Mouse (Mus musculus) cerebellum, postnatal 25 days (tissue): ENCODE data around the gene Zfp385a.

Experiments used
- DNase-seq, 2 experiments: peaks; one replicate each; pipeline ENCODE4 v3.0.0; 2021; ENCODE audit warnings: mixed read lengths in 2 of 2

The Zfp385a gene

DNA sequence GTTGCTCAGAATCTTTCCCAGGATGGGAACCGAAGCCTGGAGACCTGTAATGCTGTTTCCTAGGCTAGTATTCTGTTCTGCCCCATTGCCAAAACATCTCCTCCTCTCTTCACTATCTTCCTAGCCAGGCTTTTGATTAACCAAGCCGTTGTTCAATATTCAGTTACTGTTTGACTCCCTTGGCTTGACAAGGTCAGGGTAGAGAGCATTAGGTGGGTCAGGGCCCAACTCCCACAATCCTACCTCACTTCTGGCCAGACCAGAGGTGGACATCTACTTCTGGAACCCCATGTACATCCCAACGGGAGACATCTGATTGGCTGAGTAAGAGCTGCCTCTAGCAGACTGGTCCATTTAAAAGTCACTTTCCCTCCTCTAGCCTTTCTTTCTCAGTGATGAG, 23.1 kb upstream of the Zfp385a start:
- no peak for DNase-seq

DNA sequence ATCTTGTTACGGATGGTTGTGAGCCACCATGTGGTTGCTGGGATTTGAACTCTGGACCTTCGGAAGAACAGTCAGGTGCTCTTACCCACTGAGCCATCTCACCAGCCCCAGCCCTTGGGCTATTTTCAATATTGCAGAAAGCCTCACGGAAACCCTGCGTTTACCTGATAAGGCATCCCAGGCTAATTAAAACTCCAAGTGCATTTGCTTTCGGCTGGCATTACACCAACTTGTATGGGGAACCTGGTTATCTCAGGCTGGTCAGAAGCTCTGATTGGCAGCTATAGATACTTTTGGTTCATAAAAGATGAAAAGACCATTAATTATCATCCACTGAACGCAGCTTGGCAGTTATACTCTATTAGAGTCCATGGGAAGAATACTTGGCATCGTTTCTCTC, 22.4 kb upstream of the Zfp385a start:
- peak in 1 of 2 experiments; percentile 2 for DNase-seq

DNA sequence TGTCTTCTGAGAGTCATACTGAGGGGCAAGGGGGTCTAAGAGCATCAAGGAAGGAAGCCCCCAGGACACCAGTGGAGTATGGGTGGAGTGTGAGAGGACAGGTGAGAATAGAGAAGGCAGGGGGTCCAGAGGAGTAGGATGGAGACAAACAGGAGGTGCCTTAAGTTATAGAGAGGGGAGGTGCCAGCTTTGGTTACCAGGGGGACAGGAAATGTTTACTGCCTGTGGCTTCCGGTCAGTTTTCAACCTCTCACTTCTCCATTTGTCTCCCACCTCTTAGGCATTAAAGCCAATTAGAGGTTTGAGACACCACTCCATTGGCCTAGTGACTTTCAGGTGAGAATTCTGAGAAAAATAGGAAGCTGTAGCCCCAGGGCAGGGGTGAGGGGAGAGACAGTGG, 21.4 kb upstream of the Zfp385a start:
- peak in 1 of 2 experiments; percentile 24 for DNase-seq

DNA sequence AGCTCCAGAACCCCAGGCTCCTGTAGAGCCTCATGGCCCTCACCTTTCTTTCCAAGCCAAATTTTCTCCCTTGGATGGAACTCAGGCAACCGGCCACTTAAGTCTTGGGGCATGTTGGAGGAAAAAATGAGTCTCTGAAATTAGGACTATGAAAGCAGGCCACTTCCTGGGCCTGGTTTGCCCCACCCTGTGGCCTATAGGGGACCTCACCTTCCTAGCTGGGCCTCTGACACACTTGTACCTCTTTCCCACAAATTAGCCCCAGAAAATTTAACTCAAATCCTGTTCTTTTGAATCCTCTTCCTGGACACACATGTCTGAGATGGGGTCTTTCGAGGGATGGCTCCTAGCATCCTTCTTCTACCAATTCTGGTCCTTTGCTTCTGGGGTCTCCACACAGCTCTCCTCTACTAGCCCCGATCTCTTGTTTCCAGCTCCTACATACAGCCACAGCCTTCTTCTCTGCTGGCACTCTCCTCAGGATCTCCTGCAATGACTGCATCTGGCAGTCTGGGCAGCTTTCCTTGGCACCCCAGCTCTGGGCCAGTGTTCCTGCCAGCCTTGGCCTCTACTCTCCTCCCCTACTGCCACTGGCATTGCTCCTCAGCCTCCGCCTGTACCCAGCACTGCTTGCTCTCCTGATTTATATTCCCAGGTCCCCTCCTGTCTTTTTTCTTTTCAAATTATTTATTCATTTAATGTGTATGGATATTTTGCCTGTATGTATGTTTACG, 20.1 kb upstream of the Zfp385a start:
- peak; percentile 91 for DNase-seq

DNA sequence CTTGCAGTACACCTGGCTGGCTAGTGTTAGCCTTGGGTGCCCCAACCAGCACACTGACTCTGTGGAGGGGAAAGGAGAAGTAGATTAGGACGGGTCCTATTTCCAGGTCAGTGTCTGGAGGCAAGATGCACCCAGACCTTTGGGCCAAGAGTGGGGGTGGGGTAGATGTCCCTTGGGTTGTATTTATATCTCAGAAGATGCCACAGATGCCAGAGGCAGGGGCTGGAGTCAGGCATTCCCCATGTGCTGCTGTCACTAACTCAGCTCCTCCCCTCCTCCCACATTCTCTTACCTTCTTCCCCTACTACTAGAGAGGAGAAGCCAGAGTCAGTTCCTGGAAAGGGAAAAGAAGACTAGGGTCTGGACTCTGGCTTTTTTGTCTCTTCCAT, 19.2 kb upstream of the Zfp385a start:
- no peak for DNase-seq

DNA sequence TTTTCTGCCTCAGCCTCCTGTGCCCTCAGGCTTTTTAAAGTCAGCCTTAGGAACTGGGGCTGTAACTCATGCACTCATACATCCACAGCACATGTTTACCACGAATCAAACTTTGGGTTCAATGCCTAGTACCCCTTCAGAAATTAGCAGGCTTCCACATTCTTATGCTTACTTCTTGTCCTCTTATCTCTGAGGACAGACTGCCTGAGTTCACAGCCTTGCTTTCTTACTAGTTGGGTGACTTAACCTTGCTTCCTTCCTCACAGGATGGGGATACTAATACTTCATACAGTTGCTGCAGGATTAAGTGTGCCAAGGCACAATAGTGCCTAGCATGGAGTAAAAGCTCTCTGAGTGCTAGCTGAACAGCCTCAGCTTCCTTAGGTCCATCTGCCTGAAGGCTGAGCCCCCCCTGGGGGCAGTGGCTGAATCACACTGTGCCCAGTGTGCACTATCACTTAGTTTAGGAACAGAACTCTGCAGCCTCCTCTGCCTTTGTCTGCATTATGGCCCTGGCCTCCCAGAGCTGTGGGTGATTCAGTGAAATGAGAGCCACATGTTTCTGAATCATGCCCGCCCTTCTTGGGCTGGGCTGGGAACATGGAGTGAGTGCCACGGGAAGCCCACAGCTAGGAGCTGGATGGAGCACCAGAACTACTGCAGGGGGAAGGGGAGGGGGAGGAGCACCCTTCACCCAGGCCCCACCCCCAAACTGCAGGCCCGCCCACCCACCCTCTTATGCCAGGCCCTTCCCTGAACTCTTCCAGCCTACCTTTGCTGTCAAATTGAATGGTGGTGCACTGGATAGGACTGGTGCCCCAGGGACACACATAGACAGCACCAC, 18.6 kb upstream of the Zfp385a start:
- no peak for DNase-seq

DNA sequence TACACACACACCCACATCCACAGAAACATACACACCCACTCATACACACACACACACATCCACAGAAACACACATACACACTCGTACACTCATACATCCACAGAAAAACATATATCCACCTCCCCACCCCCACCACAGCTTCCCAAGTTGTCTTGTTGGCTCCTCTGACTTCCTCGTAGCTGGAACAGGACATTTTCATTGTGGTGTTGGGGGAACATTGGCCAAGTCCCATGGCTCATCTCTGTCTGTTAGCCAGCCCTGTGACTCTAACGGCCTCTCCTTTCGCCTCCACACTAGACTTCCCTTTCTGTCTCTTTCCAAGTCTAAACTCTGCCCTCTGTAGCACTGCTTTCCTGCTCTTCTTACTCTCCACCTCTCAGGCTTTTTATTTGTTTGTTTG, 17.9 kb upstream of the Zfp385a start:
- DNase-seq: no peak

DNA sequence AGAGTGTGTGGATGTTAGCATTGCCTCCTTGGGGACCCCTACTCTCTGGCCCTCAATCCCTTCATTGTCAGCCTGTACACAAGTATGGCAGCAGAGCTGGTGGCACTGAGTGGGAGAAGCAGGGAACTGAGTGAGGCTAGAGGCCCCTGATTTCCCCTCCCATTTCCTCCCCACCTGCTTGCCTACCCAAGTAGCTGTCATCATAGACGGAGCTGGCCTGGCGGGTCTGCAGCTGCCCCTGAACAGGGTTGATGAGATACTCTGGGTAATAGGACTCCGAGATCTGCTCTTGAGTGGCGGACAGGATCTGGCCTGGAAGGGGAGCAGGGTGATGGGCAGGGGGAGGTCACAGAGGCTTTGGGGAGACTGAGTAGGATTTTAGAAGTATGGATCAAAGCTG, 16.2 kb upstream of the Zfp385a start:
- DNase-seq: no peak

DNA sequence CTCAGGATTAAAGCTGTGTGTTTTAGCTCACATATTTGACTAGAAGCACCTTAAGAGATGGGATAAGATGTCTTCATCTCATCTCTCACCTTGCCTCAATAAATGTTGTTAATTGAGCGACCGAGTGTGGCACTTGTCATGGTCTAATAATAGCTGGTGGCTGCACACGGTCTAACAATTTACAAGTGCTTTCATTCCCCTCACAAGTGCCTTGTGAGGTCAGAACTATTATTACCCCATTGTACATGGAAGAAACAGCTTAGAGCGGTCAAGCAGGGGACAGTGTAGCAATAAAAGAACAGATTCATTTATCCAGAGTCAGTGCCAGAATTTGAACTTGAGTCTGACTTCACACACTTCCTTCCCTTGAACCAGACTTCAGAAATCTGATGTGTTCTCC, 15.5 kb upstream of the Zfp385a start:
- no peak for DNase-seq

DNA sequence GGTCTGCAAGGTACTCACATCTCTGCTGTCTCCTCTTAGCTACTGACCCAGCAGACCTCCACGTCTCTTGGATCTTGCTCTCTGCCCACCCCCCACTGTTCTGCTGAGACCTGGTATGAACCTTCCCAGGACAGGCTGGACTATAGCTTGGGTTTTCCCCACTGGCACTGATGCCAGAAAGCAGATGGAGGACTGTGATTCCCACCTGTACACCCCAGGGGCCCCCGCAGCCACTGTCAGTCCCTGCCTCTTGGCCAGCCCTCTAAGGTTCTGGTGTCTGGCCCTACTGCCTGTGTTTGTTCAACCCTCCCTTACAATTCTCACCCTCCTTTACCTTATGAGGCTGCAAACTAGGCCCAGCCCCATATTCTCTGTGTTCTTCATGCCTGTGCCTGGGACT, 14.8 kb upstream of the Zfp385a start:
- DNase-seq: peak; percentile 89 to 90

DNA sequence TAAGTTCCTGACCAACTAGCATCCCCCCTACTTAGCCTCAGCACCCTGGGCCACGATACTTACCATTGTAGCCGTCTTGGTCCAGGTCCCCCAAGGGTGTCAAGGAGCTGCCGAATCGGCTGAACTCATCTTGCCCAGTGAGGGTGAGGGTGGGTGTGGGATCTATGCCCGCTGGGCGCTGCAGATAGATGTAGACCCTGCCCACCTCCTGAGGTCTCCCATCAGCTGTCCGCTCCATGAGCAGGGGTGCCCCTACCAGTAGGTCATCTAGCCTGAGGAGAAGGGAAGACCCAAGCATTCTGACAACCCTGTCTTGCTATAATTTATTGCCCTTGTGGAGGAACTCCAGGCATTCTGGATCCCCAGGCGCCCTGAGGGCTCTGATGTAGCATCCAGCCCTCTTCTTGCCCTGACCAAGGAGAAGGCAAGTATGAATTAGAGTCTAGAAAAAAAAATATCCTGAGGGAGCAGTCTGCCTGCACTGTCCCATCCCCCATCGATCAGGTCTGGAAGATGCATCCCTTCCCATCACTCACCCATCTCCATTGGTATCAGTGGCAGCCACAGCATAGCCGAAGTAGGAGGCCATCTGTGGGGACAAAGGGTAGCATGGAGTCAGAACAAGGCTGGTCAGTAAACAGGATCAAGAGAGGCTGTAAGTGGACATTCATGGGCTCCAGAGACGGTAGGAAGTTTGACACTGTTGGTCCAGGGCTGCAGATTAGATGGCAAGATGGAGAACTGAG, 13.8 kb upstream of the Zfp385a start:
- no peak for DNase-seq

DNA sequence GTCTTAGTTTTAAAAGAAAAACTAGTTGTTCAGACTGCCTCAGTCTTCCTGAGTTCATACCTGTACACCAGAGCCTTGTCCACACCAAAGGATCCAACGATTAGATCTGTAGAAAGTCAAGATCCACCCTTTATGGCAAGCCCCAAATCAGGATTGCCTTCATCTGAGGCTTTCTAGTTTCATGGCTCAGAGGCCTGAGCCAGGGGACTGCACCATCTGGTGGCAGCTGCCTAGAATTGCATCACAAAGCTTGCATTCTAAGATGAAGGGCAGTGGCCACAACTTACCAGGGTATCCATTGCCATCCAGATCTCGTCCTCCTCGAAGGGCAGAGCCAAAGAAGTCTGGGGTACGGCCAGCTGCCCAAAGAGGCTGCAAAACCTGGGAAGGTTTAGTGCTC, 13.0 kb upstream of the Zfp385a start:
- DNase-seq: peak; percentile 77 to 83

DNA sequence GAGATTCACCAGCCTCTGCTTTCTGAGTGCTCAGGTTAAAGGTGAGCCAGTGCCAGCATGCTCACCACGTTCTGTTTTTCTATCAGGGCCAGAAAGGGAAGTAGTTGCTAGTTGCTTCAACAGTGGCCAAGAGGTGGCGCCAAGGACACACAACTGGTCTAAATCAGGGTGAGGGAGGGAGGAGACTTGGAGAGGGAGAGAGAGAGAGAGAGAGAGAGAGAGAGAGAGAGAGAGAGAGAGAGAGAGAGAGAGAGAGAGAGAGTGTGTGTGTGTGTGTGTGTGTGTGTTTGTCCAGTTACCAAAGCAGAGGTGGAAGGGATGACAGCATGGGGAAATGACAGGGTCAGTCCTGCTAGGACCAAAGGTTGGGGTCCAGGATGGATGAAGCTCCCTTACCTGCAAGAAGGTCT, 7.4 kb upstream of the Zfp385a start:
- peak; percentile 69 to 85 for DNase-seq

DNA sequence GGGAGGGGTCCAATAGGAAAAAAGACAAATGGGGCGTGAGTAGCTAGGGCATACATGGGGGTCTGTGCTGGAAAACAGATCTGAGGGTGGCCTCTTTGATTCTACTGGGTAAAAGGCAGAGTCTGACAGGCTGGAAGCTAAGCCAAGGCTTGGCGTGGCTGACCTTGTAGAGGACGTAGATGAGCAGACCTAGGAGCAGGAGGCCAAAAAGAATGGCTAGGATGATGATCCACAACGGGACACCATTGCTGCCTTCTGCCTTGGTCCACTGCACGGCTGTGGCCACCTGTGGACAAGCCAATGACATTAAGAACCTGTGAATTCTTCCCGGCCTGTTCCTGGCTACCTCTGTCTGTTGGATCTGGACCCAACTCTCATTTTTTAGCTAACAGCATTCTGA, 5.9 kb upstream of the Zfp385a start:
- no peak for DNase-seq

DNA sequence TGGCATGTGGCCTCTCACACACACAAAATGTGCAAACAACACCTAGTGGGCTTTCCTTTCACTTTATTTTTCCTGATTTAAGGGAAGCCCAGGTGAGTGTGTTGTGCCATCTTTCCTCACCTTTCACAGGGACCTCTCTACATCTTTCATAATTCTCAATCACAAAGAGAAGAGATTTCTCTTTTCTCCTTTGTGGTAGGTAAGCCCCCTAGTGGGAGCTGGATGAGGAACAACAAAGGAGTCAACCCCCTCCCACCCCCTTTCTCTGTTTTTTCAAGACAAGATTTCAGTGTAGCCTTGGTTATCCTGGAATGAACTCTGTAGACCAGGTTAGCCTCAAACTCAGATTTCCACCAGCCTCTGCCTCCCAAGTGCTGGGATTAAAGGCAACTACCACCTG, 3.7 kb upstream of the Zfp385a start:
- no peak for DNase-seq

DNA sequence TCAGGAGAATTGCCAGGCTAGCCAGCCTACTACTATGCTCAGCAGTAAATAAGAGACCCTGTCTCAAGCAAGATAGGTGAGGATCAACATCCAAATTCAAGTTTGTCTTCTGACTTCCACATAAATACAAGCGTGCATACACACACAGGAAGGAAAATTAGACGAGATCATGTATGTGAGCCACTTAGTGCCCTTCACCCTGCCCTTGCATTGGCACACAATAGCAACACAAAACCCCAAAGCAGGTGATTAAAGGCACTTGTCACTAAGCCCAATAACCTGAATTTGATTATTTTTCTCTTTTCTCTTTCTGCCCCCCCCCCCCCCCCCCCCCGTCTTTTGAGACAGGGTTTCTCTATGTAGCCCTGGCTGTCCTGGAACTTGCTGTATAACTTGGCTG, 3.1 kb upstream of the Zfp385a start:
- DNase-seq: no peak

DNA sequence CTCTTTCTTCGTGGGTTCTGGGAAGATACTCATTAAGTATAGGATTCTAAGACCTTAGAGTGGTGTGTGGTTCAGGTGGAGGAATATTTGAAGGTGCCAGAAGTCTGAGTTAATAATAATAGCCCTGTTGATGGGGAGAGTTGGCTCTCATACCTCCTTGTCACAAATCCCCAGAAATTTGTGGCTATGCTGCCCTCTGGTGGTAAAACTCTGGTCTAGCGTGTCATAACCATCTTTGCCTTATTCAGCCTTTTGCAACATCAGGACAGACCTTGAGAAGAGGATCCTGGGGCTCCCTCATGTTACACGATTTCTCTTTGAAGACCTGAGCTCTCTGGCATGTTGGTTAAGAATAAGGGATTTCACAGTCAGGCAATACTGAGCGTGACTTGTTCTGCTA, 2.5 kb upstream of the Zfp385a start:
- DNase-seq: peak; percentile 82 to 83

DNA sequence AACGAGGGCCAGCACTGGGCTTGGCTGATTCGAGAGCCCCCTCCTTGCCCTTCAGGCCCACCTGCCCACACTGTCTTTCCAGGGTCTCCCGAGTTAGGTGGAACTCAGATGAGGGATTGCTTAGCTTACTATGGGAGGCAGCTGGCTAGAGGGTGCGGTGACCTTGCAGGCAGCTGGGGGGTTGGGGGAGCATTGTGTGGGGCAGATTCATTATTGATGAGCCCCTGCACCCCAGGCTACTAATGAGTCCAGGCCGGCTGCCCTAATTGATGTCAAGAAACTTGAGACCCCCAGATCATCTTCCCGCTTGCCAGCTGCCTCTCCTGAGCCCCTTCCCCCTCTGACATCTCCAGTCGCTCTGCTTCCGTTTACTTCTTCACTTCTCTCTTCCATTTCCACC, 1.7 kb upstream of the Zfp385a start:
- DNase-seq: no peak

DNA sequence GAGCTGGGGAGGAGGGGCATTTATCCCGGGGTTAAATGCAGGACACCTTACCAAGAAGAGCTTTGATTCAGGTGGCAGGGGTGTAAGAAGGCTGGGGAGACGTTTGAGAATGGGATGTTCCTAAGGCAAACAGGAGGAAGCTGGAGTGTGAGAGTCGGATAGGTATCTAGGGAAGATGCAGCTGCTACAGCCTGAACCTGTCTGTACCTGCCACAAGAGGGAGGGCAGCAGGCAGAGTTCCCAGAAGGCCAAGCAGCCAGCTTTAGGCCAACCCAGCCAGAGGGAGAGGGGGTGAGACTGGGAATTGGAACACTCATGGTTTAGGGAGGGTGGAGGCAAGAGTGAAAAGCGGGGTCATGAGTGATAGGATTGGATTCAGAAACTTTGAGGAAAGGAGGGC, 893 bp upstream of the Zfp385a start:
- no peak for DNase-seq

DNA sequence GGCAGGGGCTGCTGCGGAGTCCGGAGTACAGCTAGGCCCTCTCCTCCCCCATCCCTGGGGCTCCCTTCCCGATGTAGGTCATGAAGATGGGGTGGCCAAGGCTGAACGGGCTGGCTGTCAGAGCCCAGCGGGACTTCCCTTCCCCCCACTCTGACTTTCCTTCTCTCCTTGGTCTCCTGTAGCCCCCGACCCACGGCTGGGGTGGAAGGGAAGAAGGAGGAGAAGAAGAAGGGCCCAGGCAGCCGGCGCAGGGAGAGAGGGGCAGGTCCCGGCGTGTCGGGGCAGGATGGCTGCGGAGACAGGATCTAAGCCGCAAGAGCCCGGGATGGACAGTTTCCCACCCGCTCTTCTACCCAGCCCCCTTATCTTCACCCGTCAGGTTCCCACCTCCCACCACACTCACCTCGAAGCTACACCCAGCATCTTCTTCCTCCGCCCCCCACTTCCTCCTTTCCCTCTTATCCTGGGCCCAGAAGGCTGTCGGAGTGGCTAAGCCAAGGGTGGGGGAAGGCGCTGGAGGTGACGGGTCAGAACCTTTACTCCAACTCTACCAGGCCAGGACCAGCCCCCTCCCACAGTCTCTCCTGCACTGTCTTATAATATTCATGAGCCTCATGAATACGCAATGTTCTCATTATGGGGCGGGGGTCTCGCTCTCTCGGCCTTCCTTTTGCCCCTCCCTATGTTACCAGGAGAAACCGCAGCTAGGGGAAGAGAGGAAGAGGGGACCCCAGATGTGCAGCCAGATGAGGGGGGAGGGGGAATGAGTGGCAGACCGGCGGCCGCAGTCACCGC, 530 bp downstream of the Zfp385a start:
- no peak for DNase-seq

DNA sequence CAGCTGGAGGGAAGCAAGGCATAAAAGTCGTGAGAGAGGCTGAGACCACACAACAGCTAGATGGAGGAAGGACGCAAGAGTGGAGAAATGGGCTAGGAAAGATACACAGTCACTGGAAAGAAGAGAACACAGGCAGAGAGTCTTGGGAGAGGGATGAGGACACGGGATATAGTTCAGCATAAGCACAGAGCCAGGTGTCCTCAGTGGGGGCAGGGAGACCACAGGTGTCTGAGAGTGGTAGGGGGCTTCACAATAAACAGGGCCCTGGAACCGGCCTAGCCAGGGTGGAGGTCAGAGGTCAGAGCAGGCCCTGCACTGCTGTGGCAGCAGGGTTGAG, 1.1 kb downstream of the Zfp385a start:
- DNase-seq: no peak

DNA sequence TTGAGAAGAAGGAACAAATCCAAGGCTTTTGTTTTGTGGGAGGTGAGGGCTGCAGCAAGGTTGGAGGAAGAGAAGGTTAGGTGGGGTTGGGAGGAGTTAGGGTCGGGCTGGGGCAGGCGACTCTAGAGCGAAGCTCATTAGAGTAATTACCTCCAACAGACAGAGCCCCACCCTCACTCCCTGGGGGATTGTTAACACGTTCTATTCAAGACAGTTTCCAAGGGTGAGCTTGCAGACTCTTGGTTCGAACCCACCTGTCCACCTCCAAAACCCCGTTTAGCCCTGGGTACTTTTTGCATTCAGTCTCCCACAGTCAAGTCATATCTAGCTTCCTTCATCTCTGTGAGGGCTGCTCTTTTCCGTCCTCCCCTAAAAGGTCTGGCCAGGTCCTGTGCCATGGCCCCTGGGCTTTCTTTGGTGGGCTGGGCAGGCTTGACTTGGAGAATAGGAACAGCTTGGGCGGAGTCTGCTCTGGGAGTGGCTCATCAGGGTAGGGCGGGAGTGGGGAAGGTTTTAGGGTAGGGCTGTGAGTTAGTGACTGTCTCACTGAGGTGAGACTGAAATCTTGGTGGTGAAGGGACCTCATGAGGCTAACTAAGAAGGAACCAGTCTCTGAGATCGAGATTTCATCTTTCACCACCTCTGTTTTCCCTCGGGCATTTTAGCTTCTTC, 2.8 kb downstream of the Zfp385a start:
- peak in 1 of 2 experiments; percentile 2 for DNase-seq
